Mouse (Mus musculus) leukemia stem cell, adult 10-12 weeks (primary cell): Measurements from ENCODE around the gene Ptpn11. TPM values are rescaled to one million over a fixed set of nuclear protein-coding genes. Genes with fewer than 3 reads are reported as not detected.

Source experiments
- polyA plus RNA-seq: library from polyadenylated mRNA; stranded (reverse); fragments of >175 nt; gene quantifications from 2 replicates; pipeline ENCODE4 v1.2.3, GENCODE M21; 2012; ENCODE audit warnings: low replicate concordance

Gene Ptpn11
- 22.3 and 36.3 TPM in 2 replicates for polyA plus RNA-seq

GRCm38 (mm10) chr5:121190836-121191583 is at the start of gene Ptpn11:
TSS of gene Ptpn11 (minus strand) at chr5:121191397.

GRCm38 (mm10) chr5:121219980-121220731 is 29.0 kb upstream of the Ptpn11 start, which contains the start of gene Hectd4:
TSS of gene Hectd4 (plus strand) at chr5:121220219.

GRCm38 (mm10) chr5:121204132-121205089 is 13.2 kb upstream of the Ptpn11 start, which contains the start of gene Rpl6:
TSS of gene Rpl6 (plus strand) at chr5:121204481.

Other genes with a start within 250 kb of the Ptpn11 start
- 0.06 TPM in 1 of 2 replicates, not detected in the other for gene Rph3a, start 181.3 kb downstream of the Ptpn11 start, polyA plus RNA-seq
- 52.1 and 249 TPM in 2 replicates for gene Rpl6, start 13.1 kb upstream of the Ptpn11 start, polyA plus RNA-seq
- gene Hectd4, start 28.8 kb upstream of the Ptpn11 start, polyA plus RNA-seq = 12.7 and 39.5 TPM in 2 replicates
- 15.5 and 31.7 TPM in 2 replicates for gene Trafd1, start 194.2 kb upstream of the Ptpn11 start, polyA plus RNA-seq
- 1.7 and 5.3 TPM in 2 replicates for gene Naa25, start 206.5 kb upstream of the Ptpn11 start, polyA plus RNA-seq